Mouse (Mus musculus) heart, postnatal 0 days (tissue): ENCODE measurements around the gene Vtcn1. TPM values are rescaled to one million over a fixed set of nuclear protein-coding genes. Genes with fewer than 3 reads are reported as not detected.
A peak's percentile ranks its signal among the peaks of the same experiment; 100 is the strongest.
"Not testable (repeated sequence)": the region's sequence is repeated elsewhere in the genome, so short reads cannot be mapped to it uniquely, and the experiment has no call there.

ENCODE experiments used
- ATAC-seq: fragments of 200-750 bp; cut with Nextera tagmentation; 2 replicates; pipeline ENCODE4 v1.8.0; 2017; ENCODE audit warnings: low read depth, moderate number of reproducible peaks, moderate library complexity; ENCODE audit not compliant: insufficient read depth
- DNase-seq: peaks from one replicate; pipeline ENCODE4 v3.0.0-alpha.2; 2016; ENCODE audit warnings: low spot score
- H3K27ac ChIP-seq: fragments of 300-500 bp; sonication (generic); 2 replicates; pipeline ENCODE4 v1.5.1; 2014; ENCODE audit warnings: low read depth, mild to moderate bottlenecking
- H3K27me3 ChIP-seq: fragments of 300-500 bp; sonication (generic); 2 replicates; pipeline ENCODE4 v1.6.1; 2014; ENCODE audit warnings: low read length, mixed read lengths; ENCODE audit not compliant: control insufficient read depth, insufficient read depth
- H3K36me3 ChIP-seq: fragments of 300-500 bp; sonication (generic); replicated peaks from 2 replicates; pipeline ENCODE4 v1.6.1; 2014; ENCODE audit warnings: low read length, mixed read lengths; ENCODE audit not compliant: control insufficient read depth, insufficient read depth
- H3K4me1 ChIP-seq: fragments of 300-500 bp; sonication (generic); 2 replicates; pipeline ENCODE4 v1.6.1; 2014; ENCODE audit warnings: antibody characterized with exemption; ENCODE audit not compliant: control insufficient read depth, insufficient read depth
- H3K4me2 ChIP-seq: fragments of 300-500 bp; sonication (generic); 2 replicates; pipeline ENCODE4 v1.6.1; 2014; ENCODE audit warnings: low read depth, mild to moderate bottlenecking, low read length, moderate library complexity
- H3K4me3 ChIP-seq: fragments of 300-500 bp; sonication (generic); 2 replicates; pipeline ENCODE4 v1.5.1; 2014; ENCODE audit warnings: low read depth, low read length
- H3K9ac ChIP-seq: fragments of 300-500 bp; sonication (generic); replicated peaks from 2 replicates; pipeline ENCODE4 v1.6.1; 2014; ENCODE audit warnings: low read depth, low read length, mixed read lengths
- H3K9me3 ChIP-seq: fragments of 300-500 bp; sonication (generic); replicated peaks from 2 replicates; pipeline ENCODE4 v1.6.1; 2016; ENCODE audit warnings: low read length; ENCODE audit not compliant: control insufficient read depth
- CTCF ChIP-seq: IDR thresholded peaks from 2 replicates; pipeline ENCODE4 v1.5.1; 2016; ENCODE audit warnings: antibody characterized with exemption, control low read depth, low read depth
- EP300 ChIP-seq: IDR thresholded peaks from 2 replicates; pipeline ENCODE4 v1.6.1; 2016; ENCODE audit warnings: antibody characterized with exemption, low read depth
- WGBS: fragments of 180-500 bp; shearing (Covaris S2); extraction: QIAGEN DNeasy Blood & Tissue Kit; methylation state at CpG from one replicate; pipeline ENCODE4 v1.1.7; 2014; 5-methylcytosine and 5-hydroxymethylcytosine counted together
- polyA plus RNA-seq: library from polyadenylated mRNA; unstranded; fragments of >200 nt; fragmentation: Nextera tagmentation; extraction: Ambion mirVana; gene quantifications from 2 replicates; pipeline ENCODE4 v1.2.1, GENCODE M21; 2015
- total RNA-seq: library from RNA; depleted of rRNA; stranded (reverse); fragments of >200 nt; gene quantifications from 2 replicates; pipeline ENCODE4 v1.2.3, GENCODE M21; 2014; ENCODE audit warnings: low replicate concordance

Vtcn1 gene
- total and polyA plus RNA-seq, 2 experiments from 2014 or later = 0.27 to 0.36 TPM

GRCm38 (mm10) chr3:100805925-100806324 is 19.3 kb upstream of the Vtcn1 start:
- no peak for ATAC-seq
- Histone ChIP-seq H3K9me3 (no peaks in the 10 kb centered on the region), H3K9ac (no peak overlapping the region), H3K4me1 (no peaks in the 10 kb centered on the region), H3K27me3 (no peaks in the 10 kb centered on the region), H3K36me3 (no peaks in the 10 kb centered on the region), H3K4me3 (no peak overlapping the region), H3K4me2 (no peak overlapping the region), H3K27ac (no peak overlapping the region)
- peak; percentile 30 for DNase-seq
- 46% methylated on average over 6 of the region's 6 CpGs for WGBS
- TF ChIP-seq CTCF = no peak
- TF ChIP-seq EP300 = no peak

GRCm38 (mm10) chr3:100810461-100810860 is 14.8 kb upstream of the Vtcn1 start:
- no peak overlapping the region for H3K9ac ChIP-seq
- 91% methylated on average over 2 of the region's 2 CpGs for WGBS
- H3K27ac ChIP-seq = no peak overlapping the region
- no peak overlapping the region for H3K4me2 ChIP-seq
- ATAC-seq (no peak), DNase-seq (no peak)
- no peaks in the 10 kb centered on the region for H3K36me3 ChIP-seq
- no peak overlapping the region for H3K4me3 ChIP-seq
- H3K27me3 ChIP-seq = no peaks in the 10 kb centered on the region
- H3K4me1 ChIP-seq = no peaks in the 10 kb centered on the region
- TF ChIP-seq EP300 (no peak), CTCF (no peak)
- no peaks in the 10 kb centered on the region for H3K9me3 ChIP-seq

GRCm38 (mm10) chr3:100811836-100812235 is 13.4 kb upstream of the Vtcn1 start:
- no peak overlapping the region for H3K27ac ChIP-seq
- no peak overlapping the region for H3K4me3 ChIP-seq
- no peak overlapping the region for H3K4me2 ChIP-seq
- ATAC-seq (no peak), DNase-seq (no peak)
- no peak overlapping the region for H3K9ac ChIP-seq
- WGBS = 76% methylated on average over 2 of the region's 2 CpGs
- H3K27me3 ChIP-seq = no peaks in the 10 kb centered on the region
- TF ChIP-seq EP300 (no peak), CTCF (no peak)
- H3K9me3 ChIP-seq = no peaks in the 10 kb centered on the region
- H3K36me3 ChIP-seq = no peaks in the 10 kb centered on the region
- no peaks in the 10 kb centered on the region for H3K4me1 ChIP-seq

GRCm38 (mm10) chr3:100815490-100815889 is 9.8 kb upstream of the Vtcn1 start:
- not testable (repeated sequence) for H3K9me3 ChIP-seq, H3K4me2 ChIP-seq, H3K4me1 ChIP-seq, ATAC-seq, H3K4me3 ChIP-seq, H3K36me3 ChIP-seq, H3K27ac ChIP-seq, H3K27me3 ChIP-seq, H3K9ac ChIP-seq, DNase-seq
- 68% methylated on average over 1 of the region's 1 CpGs for WGBS

GRCm38 (mm10) chr3:100818709-100819108 is 6.5 kb upstream of the Vtcn1 start:
- no peak for TF ChIP-seq CTCF
- no peak for TF ChIP-seq EP300
- Histone ChIP-seq H3K27me3 (no peaks in the 10 kb centered on the region), H3K4me2 (no peak overlapping the region), H3K4me1 (no peaks in the 10 kb centered on the region; the same call in 1 of the 2 replicates), H3K9ac (no peak overlapping the region), H3K4me3 (no peak overlapping the region), H3K36me3 (no peaks in the 10 kb centered on the region), H3K9me3 (no peaks in the 10 kb centered on the region), H3K27ac (no peak overlapping the region)
- 73% methylated on average over 4 of the region's 4 CpGs for WGBS
- no peak for DNase-seq
- no peak for ATAC-seq

GRCm38 (mm10) chr3:100819571-100819970 is 5.7 kb upstream of the Vtcn1 start:
- Histone ChIP-seq H3K36me3 (no peaks in the 10 kb centered on the region), H3K27me3 (no peaks in the 10 kb centered on the region), H3K4me2 (no peak overlapping the region), H3K4me3 (no peak overlapping the region), H3K27ac (no peak overlapping the region), H3K9ac (no peak overlapping the region), H3K4me1 (no peaks in the 10 kb centered on the region; the same call in 1 of the 2 replicates), H3K9me3 (no peaks in the 10 kb centered on the region)
- WGBS = 89% methylated on average over 5 of the region's 5 CpGs
- DNase-seq (no peak), ATAC-seq (no peak)
- TF ChIP-seq EP300 = no peak
- no peak for TF ChIP-seq CTCF
